Comparison of ENCODE assay signal across 8 mouse cellular contexts in the genomic region with DNA sequence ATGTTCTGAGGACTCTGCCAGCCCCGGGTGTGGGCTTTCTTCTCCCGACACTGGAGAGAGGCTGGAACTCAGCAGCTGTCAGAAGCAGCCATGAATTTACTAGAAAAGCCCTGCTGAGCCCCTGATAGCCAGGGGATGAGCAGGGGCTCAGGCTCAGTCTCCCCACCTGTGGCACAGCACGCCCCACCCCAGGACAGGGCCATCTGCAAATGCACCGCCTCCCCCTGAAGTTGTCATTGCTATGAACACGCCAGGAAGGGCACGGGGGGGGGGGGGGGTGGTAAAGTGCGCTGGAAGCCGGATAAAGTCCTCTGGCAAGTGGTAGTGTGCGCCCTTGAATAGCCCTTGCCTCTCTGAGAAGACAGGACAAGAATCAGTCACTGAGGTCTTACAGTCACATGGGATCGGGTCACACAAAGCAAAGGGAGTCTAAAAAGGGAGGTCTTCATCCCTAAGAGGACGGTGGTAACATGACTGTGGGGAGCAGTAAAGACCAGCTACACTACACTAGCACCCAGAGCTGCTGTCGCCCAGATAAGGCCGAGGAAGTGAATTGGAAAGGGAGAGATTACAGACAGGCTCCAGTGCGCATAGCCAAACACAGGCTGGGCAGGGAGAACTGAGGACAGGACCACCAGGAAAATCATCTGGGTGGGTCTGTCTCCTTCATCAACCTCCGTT.
DNase-seq lines count a peak whose midpoint lies in the region; ATAC-seq and TF ChIP-seq lines count a peak whose summit lies in the region.

No protein-coding gene starts in this region.

- no peak for TF ChIP-seq CTCF in midbrain, postnatal 0 days (IDR thresholded peaks at IDR 0.05)

- no peak for DNase-seq in kidney, postnatal 36 days
- no peak for DNase-seq in midbrain, postnatal 0 days (ENCODE audit: low spot score)
- DNase-seq in spleen, postnatal 14 days (ENCODE audit: low spot score in 2 of 2) = no peak
- no peak for DNase-seq in left cerebral cortex, adult 9 months (ENCODE audit: low spot score in 2 of 2)
- no peak for DNase-seq in thymus, postnatal 0 days (ENCODE audit: low spot score)

- H3K27me3 ChIP-seq in kidney, embryonic 15.5 days = no peaks in the 10 kb centered on the region; the same call in 1 of the 2 replicates
- no peaks in the 10 kb centered on the region for H3K27me3 ChIP-seq in hindbrain, embryonic 13.5 days
- H3K27me3 ChIP-seq in midbrain, postnatal 0 days (ENCODE audit: insufficient read depth, low read length) = no peaks in the 10 kb centered on the region

- no peak overlapping the region for H3K9ac ChIP-seq in kidney, embryonic 15.5 days
- H3K9ac ChIP-seq in hindbrain, embryonic 13.5 days = no peak overlapping the region
- no peak overlapping the region for H3K9ac ChIP-seq in midbrain, postnatal 0 days (replicated peaks; ENCODE audit: low read length, poor library complexity, severe bottlenecking)

- 0 out of 2 replicates have a peak overlapping the region, but pooled peaks have one; percentile 30 for H3K4me2 ChIP-seq in kidney, embryonic 15.5 days
- H3K4me2 ChIP-seq in hindbrain, embryonic 13.5 days = peak overlapping the region; percentile 31
- H3K4me2 ChIP-seq in midbrain, postnatal 0 days (ENCODE audit: low read depth, low read length, poor library complexity, severe bottlenecking) = peak overlapping the region; percentile 42

- no peak overlapping the region for H3K4me3 ChIP-seq in kidney, embryonic 15.5 days (replicated peaks)
- H3K4me3 ChIP-seq in hindbrain, embryonic 13.5 days = peak overlapping the region; percentile 1; the same call in 1 of the 2 replicates
- H3K4me3 ChIP-seq in midbrain, postnatal 0 days (ENCODE audit: low read depth, low read length) = peak overlapping the region; percentile 18; the same call in 1 of the 2 replicates

- H3K27ac ChIP-seq in kidney, embryonic 15.5 days = no peak overlapping the region
- no peak overlapping the region for H3K27ac ChIP-seq in hindbrain, embryonic 13.5 days
- no peak overlapping the region for H3K27ac ChIP-seq in midbrain, postnatal 0 days (ENCODE audit: low read depth, low read length)

- ATAC-seq in kidney, embryonic 15.5 days (replicated peaks; ENCODE audit: low FRiP score) = peak; percentile 41
- peak; percentile 19 for ATAC-seq in activated CD4-positive, CD25-positive, alpha-beta regulatory T cell, adult 4 months
- peak; percentile 46; the same call in 1 of the 2 replicates for ATAC-seq in hindbrain, embryonic 13.5 days (ENCODE audit: low FRiP score)
- ATAC-seq in midbrain, postnatal 0 days (ENCODE audit: low FRiP score) = no peak; the same call in 1 of the 2 replicates

- H3K4me1 ChIP-seq in kidney, embryonic 15.5 days = peaks cover 22% of the 10 kb centered on the region
- peaks cover 21% of the 10 kb centered on the region for H3K4me1 ChIP-seq in hindbrain, embryonic 13.5 days (replicated peaks)
- peaks cover 5% of the 10 kb centered on the region; the same call in 1 of the 2 replicates for H3K4me1 ChIP-seq in midbrain, postnatal 0 days (ENCODE audit: insufficient read depth, low read length)

- 30% methylated on average over 15 of the region's 15 CpGs for WGBS in kidney, embryonic 15.5 days
- WGBS in hindbrain, embryonic 13.5 days = 26% methylated on average over 15 of the region's 15 CpGs
- WGBS in midbrain, postnatal 0 days = 25% methylated on average over 15 of the region's 15 CpGs

- H3K9me3 ChIP-seq in kidney, embryonic 15.5 days (replicated peaks) = no peaks in the 10 kb centered on the region
- H3K9me3 ChIP-seq in hindbrain, embryonic 13.5 days = no peaks in the 10 kb centered on the region
- no peaks in the 10 kb centered on the region for H3K9me3 ChIP-seq in midbrain, postnatal 0 days (ENCODE audit: low read length)

- no peaks in the 10 kb centered on the region for H3K36me3 ChIP-seq in kidney, embryonic 15.5 days
- no peaks in the 10 kb centered on the region for H3K36me3 ChIP-seq in hindbrain, embryonic 13.5 days
- no peaks in the 10 kb centered on the region for H3K36me3 ChIP-seq in midbrain, postnatal 0 days (ENCODE audit: insufficient read depth, low read length)
